Mouse (Mus musculus) gastrocnemius, adult 2 months (tissue): ENCODE measurements around the gene Vmn1r6. TPM values are rescaled to one million over a fixed set of nuclear protein-coding genes. Genes with fewer than 3 reads are reported as not detected.
"Not testable (repeated sequence)": the region's sequence is repeated elsewhere in the genome, so short reads cannot be mapped to it uniquely, and the experiment has no call there.

ENCODE experiments used
- DNase-seq: peaks from one replicate; pipeline ENCODE4 v3.0.0; 2022
- H3K27ac ChIP-seq: fragments of 200-600 bp; 2 replicates; pipeline ENCODE4 v1.8.1; 2022; ENCODE audit warnings: mild to moderate bottlenecking
- H3K4me3 ChIP-seq: fragments of 200-600 bp; 2 replicates; pipeline ENCODE4 v1.8.1; 2022; ENCODE audit warnings: mild to moderate bottlenecking, moderate library complexity
- CTCF ChIP-seq: fragments of 200-600 bp; IDR thresholded peaks from 2 replicates; pipeline ENCODE4 v1.8.1; 2022; ENCODE audit warnings: antibody characterized with exemption, mild to moderate bottlenecking, moderate library complexity
- intact Hi-C: fragments of 180-260 bp; cut with DNase I; formaldehyde crosslinking; loops from one replicate; pipeline ENCODE4 v1.15.1; 2025
- long read RNA-seq, 2 experiments: library from polyadenylated mRNA; stranded (forward); transcript quantifications; one replicate each; pipeline ENCODE4 v2.0.0; 2021
- total RNA-seq, 2 experiments: library from RNA; stranded (reverse); gene quantifications; 2 replicates each; pipeline ENCODE4 v1.2.3; 2021

Gene Vmn1r6
- total RNA-seq: not detected
- long read RNA-seq, experiment 1: 0 reads
- long read RNA-seq, experiment 2: 0 reads

DNA sequence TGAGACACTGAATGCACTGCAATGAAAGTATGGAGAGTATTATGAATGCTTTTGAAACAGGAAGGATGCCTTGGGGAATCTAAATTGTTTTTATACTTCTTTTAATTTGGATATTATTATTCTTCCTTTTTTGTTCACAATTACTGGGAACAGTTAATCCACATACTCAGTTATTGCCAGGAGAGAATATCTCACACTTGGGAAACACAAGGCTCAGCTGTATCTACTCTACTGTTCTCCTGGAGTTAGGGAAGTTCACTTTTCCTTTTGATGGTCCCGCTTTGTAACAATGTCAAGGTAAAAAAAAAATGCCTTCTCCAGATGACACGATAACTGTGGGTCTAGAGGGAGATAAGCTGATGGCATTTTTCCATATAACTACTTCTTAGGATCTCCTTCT lies at the start of gene Vmn1r6:
Vmn1r6 (plus strand) TSS at position 301 of the 400 bp plus-strand sequence.
- H3K27ac ChIP-seq: no peak within 1 kb of the TSS
- no peak for DNase-seq
- TF ChIP-seq CTCF: no peak
- no peak within 1 kb of the TSS for H3K4me3 ChIP-seq
- intact Hi-C loops: no loop called here

DNA sequence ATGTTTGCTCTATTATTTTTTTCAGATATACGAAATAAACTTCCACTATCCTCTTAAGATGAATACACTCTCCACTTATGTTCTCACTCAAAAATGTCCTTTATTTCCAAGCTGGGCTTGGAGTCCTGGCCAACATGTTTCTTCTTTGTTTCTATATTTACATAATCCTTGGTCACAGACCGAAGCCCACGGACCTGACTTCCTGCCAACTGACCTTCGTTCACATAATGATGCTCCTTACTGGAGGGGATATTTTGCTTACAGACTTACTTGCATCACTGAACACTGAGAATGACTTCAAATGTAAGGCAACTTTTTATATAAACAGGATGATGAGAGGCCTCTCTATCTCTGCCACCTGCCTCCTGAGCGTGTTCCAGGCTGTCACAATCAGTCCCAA lies 40.6 kb upstream of the Vmn1r6 start:
- Histone ChIP-seq H3K4me3 (no peak overlapping the region), H3K27ac (no peak overlapping the region)
- DNase-seq: no peak
- no peak for TF ChIP-seq CTCF
- intact Hi-C loops: no loop called here

DNA sequence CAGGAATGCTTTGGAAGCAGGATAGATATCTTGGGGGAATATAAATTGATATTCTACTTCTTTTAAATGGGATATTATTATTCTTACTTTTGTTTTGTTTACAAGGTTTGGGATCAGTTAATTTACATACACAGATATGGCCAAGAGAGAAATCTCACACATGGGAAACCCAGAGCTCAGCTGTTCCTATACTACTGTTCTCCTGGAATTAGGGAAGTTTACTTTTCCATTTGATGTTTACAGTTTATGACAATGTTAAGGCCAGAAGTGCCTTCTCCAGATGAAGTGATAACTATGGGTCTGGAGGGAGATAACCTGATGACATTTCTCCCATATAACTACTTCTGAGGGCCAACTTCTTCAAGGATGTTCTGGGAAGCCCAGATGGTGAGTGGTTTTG lies 27.1 kb upstream of the Vmn1r6 start, which contains the start of gene Vmn1r5:
Vmn1r5 (plus strand) TSS at position 301 of the 400 bp plus-strand sequence.
- intact Hi-C loops: no loop called here
- no peak for DNase-seq
- no peak for TF ChIP-seq CTCF

DNA sequence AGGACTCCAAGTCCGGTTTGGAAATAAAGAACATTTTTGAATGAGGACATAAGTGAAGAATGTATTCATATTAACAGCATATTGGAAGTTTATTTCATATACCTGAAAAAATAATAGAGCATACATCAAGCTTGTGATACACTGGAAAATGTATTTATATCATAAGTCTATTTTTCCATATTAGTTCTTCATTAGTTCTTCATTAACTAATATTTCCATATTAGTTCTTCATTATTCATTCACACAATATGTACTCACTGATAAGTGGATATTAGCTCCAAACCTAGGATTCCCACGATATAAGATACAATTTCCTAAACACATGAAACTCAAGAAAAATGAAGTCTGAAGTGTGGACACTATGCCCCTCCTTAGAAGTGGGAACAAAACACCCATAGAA lies 28.2 kb downstream of the Vmn1r6 start, which contains the start of gene Vmn1r7:
Vmn1r7 (minus strand) TSS at position 101 of the 400 bp plus-strand sequence.
- H3K4me3 ChIP-seq, DNase-seq, H3K27ac ChIP-seq, intact Hi-C loops: not testable (repeated sequence)

More for the DNA sequence above, 27.1 kb upstream of the Vmn1r6 start, which contains the start of gene Vmn1r5:
- Histone ChIP-seq H3K27ac (no peak within 1 kb of the TSS), H3K4me3 (no peak within 1 kb of the TSS)

DNA sequence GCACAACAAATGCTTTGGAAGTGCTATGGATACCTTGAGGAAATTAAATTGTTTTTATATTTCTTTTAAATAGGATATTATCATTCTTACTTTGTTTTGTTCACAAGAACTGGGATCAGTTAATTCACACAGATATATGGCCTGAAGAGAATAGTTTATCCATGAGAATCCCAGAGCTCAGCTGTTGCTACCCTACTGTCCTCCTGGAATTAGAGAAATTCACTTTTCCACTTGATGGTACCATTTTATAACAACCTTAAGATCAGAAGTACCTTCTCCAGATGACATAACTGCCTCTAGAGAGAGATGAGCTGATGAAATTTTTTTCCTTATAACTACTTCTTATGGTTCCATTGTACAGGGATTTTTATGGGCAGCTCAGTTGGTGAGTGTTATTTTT lies 34.9 kb downstream of the Vmn1r6 start, which contains the start of gene Vmn1r8:
Vmn1r8 (plus strand) TSS at position 301 of the 400 bp plus-strand sequence.
- Histone ChIP-seq H3K27ac (no peak within 1 kb of the TSS), H3K4me3 (no peak within 1 kb of the TSS)
- no peak for TF ChIP-seq CTCF
- no peak for DNase-seq
- intact Hi-C loops: no loop called here

DNA sequence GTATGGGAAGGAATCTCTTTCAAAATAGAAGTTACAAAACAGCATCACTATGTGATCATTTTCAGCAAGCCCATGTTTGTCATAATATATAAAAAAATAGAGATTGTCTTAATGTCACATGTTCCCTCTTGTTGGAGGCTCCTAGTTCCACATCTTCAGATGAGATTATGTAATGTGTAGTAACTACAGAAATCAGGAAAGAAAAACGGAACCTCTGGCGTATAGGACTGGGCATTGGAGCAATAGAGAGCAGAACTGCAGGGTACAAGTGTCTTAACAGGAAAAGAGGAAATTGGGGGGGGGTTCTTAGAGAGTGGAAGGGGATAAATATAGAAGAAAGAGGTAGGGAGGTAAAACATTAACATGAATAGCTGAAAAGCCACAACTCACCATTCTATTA lies 37.6 kb downstream of the Vmn1r6 start:
- TF ChIP-seq CTCF: no peak
- intact Hi-C loops: no loop called here
- Histone ChIP-seq H3K4me3 (no peak overlapping the region), H3K27ac (no peak overlapping the region)
- no peak for DNase-seq

Other genes starting within 250 kb of the Vmn1r6 start
- gene Kbtbd2, start 199.4 kb upstream of the Vmn1r6 start, total RNA-seq: 10 to 100 TPM; 20.7 to 26.0 TPM
- 10 to 100 TPM; 48.9 to 60.2 TPM for gene Fkbp9, start 165.2 kb upstream of the Vmn1r6 start, total RNA-seq
- gene Nt5c3, start 73.3 kb upstream of the Vmn1r6 start, total RNA-seq: 10 to 100 TPM; 45.0 to 52.5 TPM
- gene Vmn1r4, start 73.2 kb upstream of the Vmn1r6 start, total RNA-seq: not detected
- gene Vmn1r5, start 27.0 kb upstream of the Vmn1r6 start, total RNA-seq: not detected
- not detected for gene Vmn1r7, start 28.1 kb downstream of the Vmn1r6 start, total RNA-seq
- not detected for gene Vmn1r8, start 35.0 kb downstream of the Vmn1r6 start, total RNA-seq
- not detected for gene Vmn1r9, start 69.5 kb downstream of the Vmn1r6 start, total RNA-seq
- gene Vmn1r10, start 112.2 kb downstream of the Vmn1r6 start, total RNA-seq: not detected
- not detected for gene Vmn1r11, start 136.2 kb downstream of the Vmn1r6 start, total RNA-seq
- not detected for gene Vmn1r12, start 159.7 kb downstream of the Vmn1r6 start, total RNA-seq
- not detected for gene Vmn1r13, start 206.0 kb downstream of the Vmn1r6 start, total RNA-seq
- not detected for gene Vmn1r14, start 234.4 kb downstream of the Vmn1r6 start, total RNA-seq